Mouse (Mus musculus): ENCODE measurements around the gene Dppa3. TPM values are rescaled to one million over a fixed set of nuclear protein-coding genes. Genes with fewer than 3 reads are reported as not detected.

Gene Dppa3
- total and polyA plus RNA-seq, 3 experiments = not detected

DNA sequence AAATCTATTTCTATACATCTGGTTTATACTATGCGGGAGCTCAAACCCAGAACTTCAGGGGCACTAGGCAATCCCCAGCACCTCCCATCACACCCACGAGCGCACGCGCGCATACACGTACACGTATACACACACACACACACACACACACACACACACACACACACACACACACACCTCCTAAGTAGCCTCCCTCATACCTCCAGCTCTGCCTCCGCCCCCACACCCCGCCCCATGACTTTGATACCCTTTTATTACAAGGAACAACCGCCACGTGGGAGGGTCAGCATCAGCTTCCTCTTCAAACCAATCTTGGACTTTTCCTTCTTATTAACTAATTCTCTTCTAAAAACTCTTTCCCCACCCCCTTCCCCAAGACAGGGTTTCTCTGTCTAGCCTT, 18.5 kb upstream of the Dppa3 start:
- intact Hi-C loops (cut with DNase I) = no loop called here
- no peaks in the 10 kb centered on the region for H3K27me3 ChIP-seq (ENCODE audit: control insufficient read depth, insufficient read depth, low read length)
- no peak for DNase-seq
- no peak overlapping the region for H3K27ac ChIP-seq
- no peak overlapping the region for H3K9ac ChIP-seq (ENCODE audit: low read depth, low read length)
- no peak overlapping the region for H3K4me3 ChIP-seq
- no peaks in the 10 kb centered on the region for H3K4me1 ChIP-seq (ENCODE audit: control insufficient read depth, insufficient read depth, low read length)
- no peak for TF ChIP-seq CTCF (IDR thresholded peaks at IDR 0.05)
- TF ChIP-seq EP300 (IDR thresholded peaks at IDR 0.05; ENCODE audit: insufficient read depth, low read depth, low read length) = no peak
- TF ChIP-seq POLR2A (IDR thresholded peaks at IDR 0.05; ENCODE audit: insufficient read depth, low read depth, low read length) = no peak
- WGBS = 89% methylated on average over 12 of the region's 12 CpGs
- no peaks in the 10 kb centered on the region for H3K79me2 ChIP-seq (replicated peaks; ENCODE audit: control insufficient read depth, insufficient read depth, low read length)
- H3K36me3 ChIP-seq (ENCODE audit: control insufficient read depth, insufficient read depth, low read length) = no peaks in the 10 kb centered on the region

- no peaks in the 10 kb centered on the region for H3K79me2 ChIP-seq (replicated peaks; ENCODE audit: control insufficient read depth, insufficient read depth, low read length)
- no peaks in the 10 kb centered on the region for H3K36me3 ChIP-seq (ENCODE audit: control insufficient read depth, insufficient read depth, low read length)
- no peak overlapping the region for H3K4me3 ChIP-seq
- H3K9ac ChIP-seq (ENCODE audit: low read depth, low read length) = no peak overlapping the region
- H3K27ac ChIP-seq = no peak overlapping the region
- H3K27me3 ChIP-seq (ENCODE audit: control insufficient read depth, insufficient read depth, low read length) = no peaks in the 10 kb centered on the region
- WGBS = 80% methylated on average over 10 of the region's 10 CpGs
- TF ChIP-seq EP300 (IDR thresholded peaks at IDR 0.05; ENCODE audit: insufficient read depth, low read depth, low read length) = no peak
- no peak for TF ChIP-seq POLR2A (IDR thresholded peaks at IDR 0.05; ENCODE audit: insufficient read depth, low read depth, low read length)
- no peak for TF ChIP-seq CTCF (IDR thresholded peaks at IDR 0.05)
- no peak for DNase-seq
- H3K4me1 ChIP-seq (ENCODE audit: control insufficient read depth, insufficient read depth, low read length) = no peaks in the 10 kb centered on the region
- intact Hi-C loops (cut with DNase I) = no loop called here
These were observed 17.5 kb upstream of the Dppa3 start for GRCm38 (mm10) chr6:122608434-122609376.

DNA sequence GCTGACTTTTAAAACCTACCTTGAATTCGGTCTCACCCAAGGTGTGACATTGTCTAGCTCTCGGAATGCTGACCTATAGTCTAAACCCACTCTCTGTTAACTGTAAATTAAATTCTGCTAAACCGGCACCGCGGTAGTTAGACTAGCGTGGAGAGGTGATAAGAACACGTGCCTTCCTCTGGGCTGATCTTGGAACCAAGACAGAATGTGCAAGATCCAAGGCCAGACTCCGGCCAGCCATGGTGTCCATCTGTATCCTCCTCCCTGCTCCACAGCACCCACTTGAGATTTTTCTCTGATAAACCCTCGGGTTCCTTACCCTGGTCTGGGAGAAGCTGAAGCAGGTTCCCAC, 16.9 kb upstream of the Dppa3 start:
- H3K27ac ChIP-seq = no peak overlapping the region
- H3K79me2 ChIP-seq (replicated peaks; ENCODE audit: control insufficient read depth, insufficient read depth, low read length) = no peaks in the 10 kb centered on the region
- no peak for DNase-seq
- no peaks in the 10 kb centered on the region for H3K36me3 ChIP-seq (ENCODE audit: control insufficient read depth, insufficient read depth, low read length)
- intact Hi-C loops (cut with DNase I) = no loop called here
- H3K27me3 ChIP-seq (ENCODE audit: control insufficient read depth, insufficient read depth, low read length) = no peaks in the 10 kb centered on the region
- WGBS = 26% methylated on average over 9 of the region's 9 CpGs
- no peaks in the 10 kb centered on the region for H3K4me1 ChIP-seq (ENCODE audit: control insufficient read depth, insufficient read depth, low read length)
- no peak overlapping the region for H3K9ac ChIP-seq (ENCODE audit: low read depth, low read length)
- no peak overlapping the region for H3K4me3 ChIP-seq
- TF ChIP-seq EP300 (IDR thresholded peaks at IDR 0.05; ENCODE audit: insufficient read depth, low read depth, low read length) (no peak), POLR2A (IDR thresholded peaks at IDR 0.05; ENCODE audit: insufficient read depth, low read depth, low read length) (no peak)

DNA sequence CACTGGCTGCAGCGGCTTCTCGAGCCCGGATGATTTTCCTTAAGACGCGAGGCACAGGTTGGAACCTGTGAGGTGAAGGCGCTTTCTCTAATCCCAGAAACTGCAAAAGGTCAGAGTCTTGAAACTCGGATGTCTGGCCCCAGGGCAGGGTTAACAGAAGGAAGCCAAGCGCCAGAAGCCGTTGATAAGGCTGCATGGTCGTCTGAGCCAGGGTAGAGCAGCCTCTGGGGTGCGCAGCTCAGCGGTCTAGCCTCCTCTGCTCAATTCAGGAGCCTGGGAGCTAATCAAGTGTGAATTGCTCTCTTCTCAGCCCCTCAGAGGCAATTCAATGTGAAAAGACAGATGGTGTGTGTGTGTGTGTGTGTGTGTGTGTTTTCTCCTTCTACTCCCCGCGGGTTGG, 16.4 kb upstream of the Dppa3 start, which contains the start of gene Gdf3:
Gene Gdf3, minus strand, starts transcription at position 317 of the 400 bp plus-strand sequence.
- Histone ChIP-seq H3K4me1 (ENCODE audit: control insufficient read depth, insufficient read depth, low read length) (no peaks in the 10 kb centered on the region), H3K4me3 (no peak within 1 kb of the TSS), H3K79me2 (replicated peaks; ENCODE audit: control insufficient read depth, insufficient read depth, low read length) (no peaks in the 10 kb centered on the region), H3K36me3 (ENCODE audit: control insufficient read depth, insufficient read depth, low read length) (no peaks in the 10 kb centered on the region), H3K27me3 (ENCODE audit: control insufficient read depth, insufficient read depth, low read length) (no peaks in the 10 kb centered on the region), H3K9ac (ENCODE audit: low read depth, low read length) (no peak within 1 kb of the TSS), H3K27ac (no peak within 1 kb of the TSS)
- no peak for TF ChIP-seq CTCF (IDR thresholded peaks at IDR 0.05)
- TF ChIP-seq POLR2A (IDR thresholded peaks at IDR 0.05; ENCODE audit: insufficient read depth, low read depth, low read length) = no peak
- TF ChIP-seq EP300 (IDR thresholded peaks at IDR 0.05; ENCODE audit: insufficient read depth, low read depth, low read length) = no peak
- WGBS = 21% methylated on average over 14 of the region's 14 CpGs
- intact Hi-C loops (cut with DNase I) = no loop called here
- no peak for DNase-seq

DNA sequence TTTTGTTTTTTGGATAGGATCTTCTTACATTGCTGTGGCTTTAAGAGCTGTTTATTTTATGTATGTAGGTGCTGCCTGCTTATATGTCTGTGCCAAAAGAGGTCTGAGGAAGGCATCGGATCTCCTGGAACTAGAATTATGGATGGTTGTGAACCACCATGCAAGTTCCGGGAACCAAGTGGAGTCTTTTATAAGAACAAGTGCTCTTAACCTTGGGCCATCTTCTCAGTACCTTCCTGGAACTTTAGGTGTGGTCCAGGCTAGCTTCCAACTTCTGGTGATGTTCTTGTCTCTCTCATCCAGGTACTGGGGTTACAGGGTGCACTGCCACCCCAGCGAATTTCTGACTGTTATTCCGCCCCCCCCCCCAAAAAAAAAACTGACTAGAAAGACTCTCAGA, 13.8 kb upstream of the Dppa3 start:
- Histone ChIP-seq H3K79me2 (replicated peaks; ENCODE audit: control insufficient read depth, insufficient read depth, low read length) (no peaks in the 10 kb centered on the region), H3K9ac (ENCODE audit: low read depth, low read length) (no peak overlapping the region), H3K27ac (no peak overlapping the region), H3K36me3 (ENCODE audit: control insufficient read depth, insufficient read depth, low read length) (no peaks in the 10 kb centered on the region), H3K4me3 (no peak overlapping the region), H3K27me3 (ENCODE audit: control insufficient read depth, insufficient read depth, low read length) (no peaks in the 10 kb centered on the region), H3K4me1 (ENCODE audit: control insufficient read depth, insufficient read depth, low read length) (no peaks in the 10 kb centered on the region)
- TF ChIP-seq CTCF (IDR thresholded peaks at IDR 0.05) (no peak), POLR2A (IDR thresholded peaks at IDR 0.05; ENCODE audit: insufficient read depth, low read depth, low read length) (no peak), EP300 (IDR thresholded peaks at IDR 0.05; ENCODE audit: insufficient read depth, low read depth, low read length) (no peak)
- DNase-seq = no peak
- intact Hi-C loops (cut with DNase I) = no loop called here
- WGBS = 75% methylated on average over 4 of the region's 4 CpGs

- H3K27me3 ChIP-seq (ENCODE audit: control insufficient read depth, insufficient read depth, low read length) = no peaks in the 10 kb centered on the region
- no peak overlapping the region for H3K4me3 ChIP-seq
- no peak overlapping the region for H3K9ac ChIP-seq (ENCODE audit: low read depth, low read length)
- H3K36me3 ChIP-seq (ENCODE audit: control insufficient read depth, insufficient read depth, low read length) = no peaks in the 10 kb centered on the region
- no peaks in the 10 kb centered on the region for H3K79me2 ChIP-seq (replicated peaks; ENCODE audit: control insufficient read depth, insufficient read depth, low read length)
- intact Hi-C loops (cut with DNase I) = no loop called here
- TF ChIP-seq EP300 (IDR thresholded peaks at IDR 0.05; ENCODE audit: insufficient read depth, low read depth, low read length) (no peak), CTCF (IDR thresholded peaks at IDR 0.05) (peak; percentile 65)
- no peak overlapping the region for H3K27ac ChIP-seq
- DNase-seq = no peak
- WGBS = 58% methylated on average over 2 of the region's 2 CpGs
- no peaks in the 10 kb centered on the region for H3K4me1 ChIP-seq (ENCODE audit: control insufficient read depth, insufficient read depth, low read length)
These were observed 12.2 kb upstream of the Dppa3 start for GRCm38 (mm10) chr6:122614047-122614446.

Measured in heart, adult 2 months (tissue).